Mouse (Mus musculus) cerebellum, adult 2 months (tissue): Measurements from ENCODE around the gene Clpx.

Source experiments
- CTCF ChIP-seq: fragments of 200-500 bp; IDR thresholded peaks from 2 replicates; pipeline ENCODE4 v1.5.1; 2011; ENCODE audit warnings: low read depth, mild to moderate bottlenecking, control low read depth, low read length, moderate library complexity, borderline replicate concordance; ENCODE audit not compliant: insufficient read depth
- POLR2A ChIP-seq: fragments of 200-500 bp; IDR thresholded peaks from 2 replicates; pipeline ENCODE4 v1.6.1; 2011; ENCODE audit warnings: low read length, control low read depth, borderline replicate concordance; ENCODE audit not compliant: insufficient read depth

DNA sequence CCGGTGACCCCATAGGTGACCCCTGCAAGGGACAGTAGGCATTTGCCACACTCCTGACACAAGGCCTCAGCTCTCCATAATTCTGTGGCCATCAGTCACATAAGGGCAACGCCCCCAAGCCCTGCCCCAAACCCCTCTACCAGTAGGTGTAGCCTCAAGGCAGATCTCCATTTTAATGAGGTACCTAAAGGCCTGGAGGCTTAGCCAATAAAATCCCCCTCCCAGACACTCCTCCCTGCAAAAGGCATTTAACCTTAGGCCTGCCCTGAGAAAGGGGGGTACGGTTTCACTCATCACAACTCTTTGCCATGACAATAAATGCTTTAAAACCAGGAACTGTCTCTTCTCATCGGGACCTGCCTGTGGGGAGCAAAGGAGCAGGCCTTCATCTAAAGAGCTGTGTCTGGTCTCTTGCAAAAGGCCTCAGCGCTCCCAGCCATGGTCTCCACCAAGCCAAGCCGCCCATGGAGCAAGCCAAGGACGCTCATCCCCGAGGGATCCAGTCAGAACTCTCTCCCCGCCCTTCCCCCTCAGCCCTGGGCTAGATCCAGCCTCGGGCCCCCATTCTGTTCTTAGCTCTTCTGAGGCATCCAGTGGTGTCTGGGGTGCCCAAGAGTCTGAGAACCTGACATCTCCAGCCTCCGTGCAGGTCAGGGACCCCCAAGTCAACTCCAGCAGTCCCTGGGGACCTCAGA, 38.0 kb upstream of the Clpx start:
- TF ChIP-seq POLR2A (no peak), CTCF (no peak)
